Mouse (Mus musculus) stomach, postnatal 0 days (tissue): ENCODE data around the gene Olfr1440. TPM values are rescaled to one million over a fixed set of nuclear protein-coding genes. Genes with fewer than 3 reads are reported as not detected.

ENCODE experiments used
- ATAC-seq: fragments of 200-750 bp; cut with Nextera tagmentation; 2 replicates; pipeline ENCODE4 v1.8.0; 2017; ENCODE audit not compliant: low FRiP score, low TSS enrichment
- DNase-seq: peaks from one replicate; pipeline ENCODE4 v3.0.0-alpha.2; 2016; ENCODE audit warnings: low spot score
- H3K27ac ChIP-seq: fragments of 300-500 bp; sonication (generic); replicated peaks from 2 replicates; pipeline ENCODE4 v1.5.1; 2014; ENCODE audit warnings: mild to moderate bottlenecking, control low read depth
- H3K27me3 ChIP-seq: fragments of 300-500 bp; sonication (generic); 2 replicates; pipeline ENCODE4 v1.6.1; 2014; ENCODE audit warnings: low read length; ENCODE audit not compliant: control insufficient read depth, insufficient read depth
- H3K36me3 ChIP-seq: fragments of 300-500 bp; sonication (generic); 2 replicates; pipeline ENCODE4 v1.6.1; 2014; ENCODE audit warnings: low read length, mixed read lengths; ENCODE audit not compliant: control insufficient read depth, insufficient read depth
- H3K4me1 ChIP-seq: fragments of 300-500 bp; sonication (generic); replicated peaks from 2 replicates; pipeline ENCODE4 v1.6.1; 2014; ENCODE audit warnings: antibody characterized with exemption; ENCODE audit not compliant: control insufficient read depth, insufficient read depth
- H3K4me2 ChIP-seq: fragments of 300-500 bp; sonication (generic); replicated peaks from 2 replicates; pipeline ENCODE4 v1.6.1; 2014; ENCODE audit warnings: low read depth, mild to moderate bottlenecking, control low read depth, moderate library complexity
- H3K4me3 ChIP-seq: fragments of 300-500 bp; sonication (generic); 2 replicates; pipeline ENCODE4 v1.5.1; 2014; ENCODE audit warnings: low read depth, low read length, control low read depth
- H3K9ac ChIP-seq: fragments of 300-500 bp; sonication (generic); 2 replicates; pipeline ENCODE4 v1.6.1; 2014; ENCODE audit warnings: mild to moderate bottlenecking, low read length, control low read depth, mixed read lengths
- H3K9me3 ChIP-seq: fragments of 300-500 bp; sonication (generic); 2 replicates; pipeline ENCODE4 v1.6.1; 2016; ENCODE audit warnings: low read length; ENCODE audit not compliant: control insufficient read depth
- CTCF ChIP-seq: IDR thresholded peaks from 2 replicates; pipeline ENCODE4 v1.5.1; 2016; ENCODE audit warnings: antibody characterized with exemption, low read depth, mild to moderate bottlenecking, moderate library complexity
- EP300 ChIP-seq: optimal IDR thresholded peaks from 2 replicates; pipeline ENCODE3; 2016; ENCODE audit warnings: antibody characterized with exemption
- WGBS: fragments of 180-500 bp; shearing (Covaris S2); extraction: QIAGEN DNeasy Blood & Tissue Kit; methylation state at CpG from one replicate; pipeline ENCODE4 v1.1.7; 2014; 5-methylcytosine and 5-hydroxymethylcytosine counted together
- polyA plus RNA-seq: library from polyadenylated mRNA; unstranded; fragments of >200 nt; fragmentation: Nextera tagmentation; extraction: Ambion mirVana; gene quantifications from 2 replicates; pipeline ENCODE4 v1.2.1, GENCODE M21; 2015

Olfr1440 gene
- polyA plus RNA-seq, 1 experiment from 2014 or later, result not detected

DNA sequence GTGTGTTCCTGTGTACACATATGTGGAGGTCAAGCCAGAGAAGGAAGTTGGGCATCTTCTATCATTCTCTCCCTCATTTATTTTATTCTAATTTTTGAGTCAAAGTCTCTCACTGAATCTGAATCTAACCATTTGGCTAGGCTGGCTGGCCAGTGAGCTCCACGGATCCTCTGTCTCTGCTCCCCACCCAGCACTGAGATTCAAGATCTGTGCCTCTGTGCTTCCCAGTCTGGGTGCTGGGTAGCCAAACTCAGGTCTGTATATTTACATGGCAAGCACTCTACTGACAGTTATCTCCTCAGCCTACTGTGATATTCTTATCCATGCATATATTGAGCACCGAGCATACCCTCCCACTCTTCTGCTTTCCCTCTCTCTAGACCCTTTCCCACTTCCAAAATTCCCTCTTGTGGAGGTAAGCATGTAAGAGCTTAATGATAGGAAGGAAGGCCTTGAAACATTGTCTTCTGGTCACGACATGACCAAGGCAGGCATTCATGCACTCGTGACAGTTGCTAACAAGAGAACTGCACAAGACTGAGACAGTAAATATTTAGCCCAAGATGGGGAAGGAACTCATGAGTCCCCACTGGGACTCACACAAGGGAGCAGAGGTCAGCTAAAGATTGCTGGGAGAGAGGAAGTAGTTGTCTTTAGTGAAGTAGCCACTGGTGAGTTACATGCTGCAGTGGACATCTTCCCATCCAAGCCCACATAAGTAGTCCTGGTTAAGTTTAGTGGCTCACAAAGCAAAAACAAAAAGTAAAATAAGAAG lies 48.9 kb downstream of the Olfr1440 start:
- Histone ChIP-seq H3K36me3 (no peaks in the 10 kb centered on the region), H3K9me3 (no peaks in the 10 kb centered on the region), H3K4me3 (no peak overlapping the region), H3K9ac (no peak overlapping the region), H3K4me1 (no peaks in the 10 kb centered on the region), H3K27me3 (no peaks in the 10 kb centered on the region), H3K4me2 (no peak overlapping the region), H3K27ac (no peak overlapping the region)
- ATAC-seq, result no peak
- WGBS, result 68% methylated on average over 4 of the region's 4 CpGs
- DNase-seq, result no peak
- no peak for TF ChIP-seq EP300
- TF ChIP-seq CTCF, result no peak

DNA sequence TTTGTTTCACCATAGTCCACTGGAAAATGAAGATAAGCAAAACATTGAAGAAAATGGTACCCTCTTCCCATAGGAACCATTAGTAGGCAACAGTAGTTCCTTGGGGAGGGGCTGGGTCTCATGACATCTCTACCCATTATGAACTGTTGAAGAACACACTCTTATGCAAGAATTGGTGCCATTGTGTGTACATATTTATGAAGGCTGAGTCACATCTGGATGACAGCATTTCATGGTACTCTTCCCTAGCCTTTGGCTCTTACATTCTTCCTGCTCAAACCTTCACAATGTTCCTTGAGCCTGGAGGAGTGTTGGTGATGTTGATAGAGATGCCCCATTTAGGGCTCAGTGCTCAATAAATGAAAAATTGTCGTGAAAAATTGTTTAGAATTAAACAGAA lies 52.5 kb downstream of the Olfr1440 start:
- H3K27me3 ChIP-seq, result no peaks in the 10 kb centered on the region
- H3K4me2 ChIP-seq, result no peak overlapping the region
- DNase-seq (no peak), ATAC-seq (no peak)
- H3K4me3 ChIP-seq, result no peak overlapping the region
- no peak overlapping the region for H3K27ac ChIP-seq
- H3K4me1 ChIP-seq, result no peaks in the 10 kb centered on the region
- WGBS, result 54% methylated on average over 1 of the region's 1 CpGs
- no peaks in the 10 kb centered on the region for H3K36me3 ChIP-seq
- H3K9me3 ChIP-seq, result no peaks in the 10 kb centered on the region
- TF ChIP-seq CTCF (no peak), EP300 (no peak)
- no peak overlapping the region for H3K9ac ChIP-seq

DNA sequence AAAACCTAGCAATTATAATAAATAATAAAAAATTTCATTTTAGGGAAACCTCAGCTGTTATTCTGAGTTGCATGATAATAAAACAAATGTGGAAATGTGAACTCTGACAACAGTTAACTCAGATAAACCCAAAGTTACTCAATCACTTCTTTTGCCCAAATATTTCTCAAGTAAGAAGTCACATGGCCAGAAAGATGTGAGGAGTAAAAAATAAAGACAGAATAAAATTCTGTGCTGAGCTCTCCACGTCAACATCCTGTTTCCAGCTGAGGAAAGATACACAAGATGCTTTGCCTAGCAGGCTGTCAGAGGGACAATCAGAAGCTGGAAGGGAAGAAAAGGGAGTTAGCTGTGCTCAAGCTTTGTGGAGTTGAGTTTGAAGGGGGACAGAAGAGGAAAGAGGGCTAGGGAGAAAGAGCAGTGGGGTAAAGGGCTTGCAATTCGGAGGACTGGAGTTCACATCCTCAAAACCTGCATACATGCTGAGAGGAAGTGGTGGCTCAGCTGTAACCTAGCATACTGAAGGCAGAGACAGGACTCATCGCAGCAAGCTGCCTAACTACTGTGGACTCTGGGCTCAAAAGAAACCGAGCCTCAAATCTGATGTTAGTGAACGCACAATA lies 53.1 kb downstream of the Olfr1440 start:
- Histone ChIP-seq H3K4me1 (no peaks in the 10 kb centered on the region), H3K9ac (no peak overlapping the region), H3K4me2 (no peak overlapping the region), H3K9me3 (no peaks in the 10 kb centered on the region), H3K27me3 (no peaks in the 10 kb centered on the region), H3K27ac (no peak overlapping the region), H3K4me3 (no peak overlapping the region), H3K36me3 (no peaks in the 10 kb centered on the region)
- 63% methylated on average over 5 of the region's 5 CpGs for WGBS
- DNase-seq (no peak), ATAC-seq (no peak)
- TF ChIP-seq EP300 (no peak), CTCF (no peak)

DNA sequence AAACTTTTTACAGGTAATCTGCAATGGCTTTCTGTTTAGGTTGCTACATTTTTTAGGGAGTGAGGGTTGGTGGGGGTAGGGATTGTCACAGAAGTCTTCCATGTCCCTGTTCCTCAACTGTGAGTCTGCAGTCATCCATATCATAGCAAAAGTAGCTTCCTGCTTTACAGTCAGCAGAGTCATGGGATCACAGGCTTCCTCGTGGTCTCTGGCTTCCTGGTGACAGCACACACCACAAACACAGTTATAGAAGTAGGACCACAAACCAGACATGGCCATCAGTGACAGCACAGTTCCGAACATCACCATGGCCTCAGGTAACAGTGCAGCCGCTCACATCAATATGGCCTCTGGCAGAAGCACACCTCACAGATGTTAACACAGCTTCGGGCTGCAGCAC lies 55.5 kb downstream of the Olfr1440 start:
- Histone ChIP-seq H3K9ac (no peak overlapping the region), H3K4me3 (no peak overlapping the region), H3K27ac (no peak overlapping the region), H3K4me2 (no peak overlapping the region), H3K4me1 (no peaks in the 10 kb centered on the region), H3K27me3 (no peaks in the 10 kb centered on the region), H3K36me3 (no peaks in the 10 kb centered on the region), H3K9me3 (no peaks in the 10 kb centered on the region)
- no peak for TF ChIP-seq CTCF
- no peak for TF ChIP-seq EP300
- ATAC-seq, result no peak
- DNase-seq, result no peak
- 80% methylated on average over 4 of the region's 4 CpGs for WGBS

DNA sequence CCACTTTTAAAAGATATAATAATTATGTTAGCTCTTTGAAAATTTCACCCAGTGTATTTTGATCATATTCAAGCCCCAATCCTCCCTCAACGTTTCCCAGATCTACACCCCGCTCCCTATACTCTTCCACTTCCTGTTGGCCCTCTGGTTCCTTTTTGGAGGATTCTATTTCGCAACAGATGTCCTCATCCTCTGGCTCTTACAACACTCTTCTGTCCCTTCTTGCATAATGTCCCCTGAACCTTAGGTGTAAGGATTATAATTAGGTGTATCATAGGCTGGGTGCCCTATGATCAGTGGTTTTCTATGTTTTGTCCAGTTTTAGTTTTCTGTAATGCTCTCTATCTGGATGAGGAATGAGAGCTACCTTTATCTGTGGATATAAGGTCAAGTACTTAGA lies 57.9 kb downstream of the Olfr1440 start:
- Histone ChIP-seq H3K9me3 (no peaks in the 10 kb centered on the region), H3K4me2 (no peak overlapping the region), H3K27ac (no peak overlapping the region), H3K4me1 (no peaks in the 10 kb centered on the region), H3K27me3 (no peaks in the 10 kb centered on the region), H3K36me3 (no peaks in the 10 kb centered on the region), H3K9ac (no peak overlapping the region), H3K4me3 (no peak overlapping the region)
- DNase-seq (no peak), ATAC-seq (no peak)
- TF ChIP-seq CTCF (no peak), EP300 (no peak)
- WGBS, result 70% methylated on average over 3 of the region's 3 CpGs

Other genes starting within 250 kb of the Olfr1440 start
- not detected in 2 replicates for gene Olfr1555-ps1, start 217.2 kb upstream of the Olfr1440 start, polyA plus RNA-seq
- not detected in 2 replicates for gene Olfr1431, start 186.6 kb upstream of the Olfr1440 start, polyA plus RNA-seq
- not detected in 2 replicates for gene Olfr1432, start 154.7 kb upstream of the Olfr1440 start, polyA plus RNA-seq
- not detected in 2 replicates for gene Olfr262, start 145.6 kb upstream of the Olfr1440 start, polyA plus RNA-seq
- not detected in 2 replicates for gene Olfr235, start 126.2 kb upstream of the Olfr1440 start, polyA plus RNA-seq
- not detected in 2 replicates for gene Olfr1434, start 107.4 kb upstream of the Olfr1440 start, polyA plus RNA-seq
- gene Olfr1436, start 88.1 kb upstream of the Olfr1440 start, polyA plus RNA-seq, result not detected in 2 replicates
- gene Olfr1437, start 62.2 kb upstream of the Olfr1440 start, polyA plus RNA-seq, result not detected in 2 replicates
- 0.04 TPM in 1 of 2 replicates, not detected in the other for gene Olfr1438-ps1, start 51.4 kb upstream of the Olfr1440 start, polyA plus RNA-seq
- gene Olfr1441, start 30.2 kb downstream of the Olfr1440 start, polyA plus RNA-seq, result not detected in 2 replicates
- gene Pfpl, start 40.6 kb downstream of the Olfr1440 start, polyA plus RNA-seq, result not detected in 2 replicates
- gene Mpeg1, start 73.5 kb downstream of the Olfr1440 start, polyA plus RNA-seq, result 0.71 and 0.84 TPM in 2 replicates
- 6.2 and 7.1 TPM in 2 replicates for gene Dtx4, start 114.2 kb downstream of the Olfr1440 start, polyA plus RNA-seq
- gene Fam111a, start 158.5 kb downstream of the Olfr1440 start, polyA plus RNA-seq, result 8.2 TPM in 2 replicates
- 1.2 and 1.5 TPM in 2 replicates for gene Gm4952, start 212.7 kb downstream of the Olfr1440 start, polyA plus RNA-seq
- 0.04 TPM in 1 of 2 replicates, not detected in the other for gene Glyat, start 246.0 kb downstream of the Olfr1440 start, polyA plus RNA-seq